Mouse (Mus musculus) heart, postnatal 0 days (tissue): ENCODE measurements at regions not wholly inside any gene's neighbourhood (a gene's known extent, or its start where the extent isn't known, plus 50 kb on each side); places are given as distances from the start of the nearest gene placed in this dataset.

Experiments
- ATAC-seq: fragments of 200-750 bp; cut with Nextera tagmentation; 2 replicates; pipeline ENCODE4 v1.8.0; 2017; ENCODE audit warnings: low read depth, moderate number of reproducible peaks, moderate library complexity; ENCODE audit not compliant: insufficient read depth
- DNase-seq: peaks from one replicate; pipeline ENCODE4 v3.0.0-alpha.2; 2016; ENCODE audit warnings: low spot score
- H3K27ac ChIP-seq: fragments of 300-500 bp; sonication (generic); 2 replicates; pipeline ENCODE4 v1.5.1; 2014; ENCODE audit warnings: low read depth, mild to moderate bottlenecking
- H3K27me3 ChIP-seq: fragments of 300-500 bp; sonication (generic); 2 replicates; pipeline ENCODE4 v1.6.1; 2014; ENCODE audit warnings: low read length, mixed read lengths; ENCODE audit not compliant: control insufficient read depth, insufficient read depth
- H3K36me3 ChIP-seq: fragments of 300-500 bp; sonication (generic); replicated peaks from 2 replicates; pipeline ENCODE4 v1.6.1; 2014; ENCODE audit warnings: low read length, mixed read lengths; ENCODE audit not compliant: control insufficient read depth, insufficient read depth
- H3K4me1 ChIP-seq: fragments of 300-500 bp; sonication (generic); 2 replicates; pipeline ENCODE4 v1.6.1; 2014; ENCODE audit warnings: antibody characterized with exemption; ENCODE audit not compliant: control insufficient read depth, insufficient read depth
- H3K4me2 ChIP-seq: fragments of 300-500 bp; sonication (generic); 2 replicates; pipeline ENCODE4 v1.6.1; 2014; ENCODE audit warnings: low read depth, mild to moderate bottlenecking, low read length, moderate library complexity
- H3K4me3 ChIP-seq: fragments of 300-500 bp; sonication (generic); 2 replicates; pipeline ENCODE4 v1.5.1; 2014; ENCODE audit warnings: low read depth, low read length
- H3K9ac ChIP-seq: fragments of 300-500 bp; sonication (generic); replicated peaks from 2 replicates; pipeline ENCODE4 v1.6.1; 2014; ENCODE audit warnings: low read depth, low read length, mixed read lengths
- H3K9me3 ChIP-seq: fragments of 300-500 bp; sonication (generic); replicated peaks from 2 replicates; pipeline ENCODE4 v1.6.1; 2016; ENCODE audit warnings: low read length; ENCODE audit not compliant: control insufficient read depth
- CTCF ChIP-seq: IDR thresholded peaks from 2 replicates; pipeline ENCODE4 v1.5.1; 2016; ENCODE audit warnings: antibody characterized with exemption, control low read depth, low read depth
- EP300 ChIP-seq: IDR thresholded peaks from 2 replicates; pipeline ENCODE4 v1.6.1; 2016; ENCODE audit warnings: antibody characterized with exemption, low read depth
- WGBS: fragments of 180-500 bp; shearing (Covaris S2); extraction: QIAGEN DNeasy Blood & Tissue Kit; methylation state at CpG from one replicate; pipeline ENCODE4 v1.1.7; 2014; 5-methylcytosine and 5-hydroxymethylcytosine counted together

DNA sequence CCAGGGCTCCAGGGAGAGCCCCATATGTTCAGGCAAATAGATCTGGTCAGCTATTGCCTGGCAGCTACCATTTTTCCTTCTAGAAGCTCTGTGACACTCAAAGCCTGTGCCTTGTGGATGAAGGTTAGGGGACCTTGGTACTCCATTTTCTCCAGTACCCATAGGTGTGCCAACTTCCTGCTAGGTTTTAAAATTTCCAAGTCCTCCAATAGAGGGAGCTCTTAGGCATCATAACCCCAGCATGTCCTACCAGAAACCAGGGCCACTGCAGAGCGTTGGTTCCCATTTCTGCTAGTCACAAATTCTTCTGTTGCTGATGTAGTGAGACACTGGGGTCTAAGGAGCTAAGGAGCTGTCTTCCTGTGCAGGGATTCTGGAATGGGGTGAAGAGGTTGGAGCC is 165.3 kb upstream of the Glra1 start:
- H3K36me3 ChIP-seq = no peaks in the 10 kb centered on the region
- H3K9me3 ChIP-seq = no peaks in the 10 kb centered on the region
- TF ChIP-seq CTCF (no peak), EP300 (no peak)
- no peak overlapping the region for H3K9ac ChIP-seq
- ATAC-seq = no peak
- H3K27me3 ChIP-seq = no peaks in the 10 kb centered on the region
- H3K27ac ChIP-seq = no peak overlapping the region
- no peak overlapping the region for H3K4me2 ChIP-seq
- no peaks in the 10 kb centered on the region for H3K4me1 ChIP-seq
- H3K4me3 ChIP-seq = no peak overlapping the region
- 44% methylated on average over 1 of the region's 1 CpGs for WGBS
- DNase-seq = no peak

DNA sequence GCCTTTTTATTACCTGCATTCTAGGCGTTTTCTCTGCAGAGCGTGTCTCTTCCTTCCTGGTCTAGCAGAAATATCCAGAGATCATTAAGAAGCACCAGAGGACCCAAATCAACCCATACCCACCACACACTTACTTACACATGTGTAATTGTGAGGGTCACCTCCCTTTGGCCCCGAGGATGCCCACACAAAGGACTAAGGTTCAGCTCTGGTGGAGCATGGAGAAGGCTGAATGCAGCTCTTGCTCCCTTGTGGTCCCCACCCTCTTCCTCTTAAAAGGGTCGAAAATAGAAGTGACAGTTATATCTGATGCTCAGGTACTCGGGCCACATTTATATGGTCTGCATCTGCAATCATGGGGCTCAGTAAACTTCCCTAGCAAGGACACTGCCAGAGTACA is 164.5 kb upstream of the Glra1 start:
- Histone ChIP-seq H3K27me3 (no peaks in the 10 kb centered on the region), H3K9me3 (no peaks in the 10 kb centered on the region), H3K27ac (no peak overlapping the region), H3K4me1 (no peaks in the 10 kb centered on the region), H3K4me2 (no peak overlapping the region), H3K36me3 (no peaks in the 10 kb centered on the region), H3K9ac (no peak overlapping the region), H3K4me3 (no peak overlapping the region)
- DNase-seq (no peak), ATAC-seq (no peak)
- 55% methylated on average over 5 of the region's 5 CpGs for WGBS
- TF ChIP-seq CTCF = no peak
- no peak for TF ChIP-seq EP300

GRCm38 (mm10) chr11:55772107-55772506 is 164.1 kb upstream of the Glra1 start:
- Histone ChIP-seq H3K27me3 (no peaks in the 10 kb centered on the region), H3K36me3 (no peaks in the 10 kb centered on the region), H3K4me2 (no peak overlapping the region), H3K9ac (no peak overlapping the region), H3K4me1 (no peaks in the 10 kb centered on the region), H3K4me3 (no peak overlapping the region), H3K27ac (no peak overlapping the region), H3K9me3 (no peaks in the 10 kb centered on the region)
- 77% methylated on average over 13 of the region's 13 CpGs for WGBS
- TF ChIP-seq EP300 = no peak
- TF ChIP-seq CTCF = no peak
- no peak for ATAC-seq
- no peak for DNase-seq

GRCm38 (mm10) chr11:55764846-55765245 is 156.8 kb upstream of the Glra1 start:
- no peak for ATAC-seq
- Histone ChIP-seq H3K9me3 (no peaks in the 10 kb centered on the region), H3K36me3 (no peaks in the 10 kb centered on the region), H3K27ac (no peak overlapping the region), H3K4me3 (no peak overlapping the region), H3K27me3 (no peaks in the 10 kb centered on the region), H3K4me1 (no peaks in the 10 kb centered on the region), H3K4me2 (no peak overlapping the region), H3K9ac (no peak overlapping the region)
- 82% methylated on average over 1 of the region's 1 CpGs for WGBS
- DNase-seq = no peak
- TF ChIP-seq EP300 = no peak
- no peak for TF ChIP-seq CTCF
